Mouse (Mus musculus) brain, embryonic 14.5 days (tissue): ENCODE results near the gene Dll1.

Experiments used
- CTCF ChIP-seq: fragments of 200-500 bp; IDR thresholded peaks from 2 replicates; pipeline ENCODE4 v1.5.1; 2012; ENCODE audit warnings: inconsistent platforms, mild to moderate bottlenecking, moderate library complexity, borderline replicate concordance; ENCODE audit not compliant: insufficient read depth, insufficient read length; ENCODE audit errors: extremely low read depth
- POLR2A ChIP-seq: fragments of 200-500 bp; IDR thresholded peaks from 2 replicates; pipeline ENCODE4 v1.6.1; 2012; ENCODE audit warnings: mild to moderate bottlenecking, inconsistent platforms, borderline replicate concordance; ENCODE audit not compliant: poor library complexity, insufficient read depth, insufficient read length, severe bottlenecking; ENCODE audit errors: extremely low read depth

DNA sequence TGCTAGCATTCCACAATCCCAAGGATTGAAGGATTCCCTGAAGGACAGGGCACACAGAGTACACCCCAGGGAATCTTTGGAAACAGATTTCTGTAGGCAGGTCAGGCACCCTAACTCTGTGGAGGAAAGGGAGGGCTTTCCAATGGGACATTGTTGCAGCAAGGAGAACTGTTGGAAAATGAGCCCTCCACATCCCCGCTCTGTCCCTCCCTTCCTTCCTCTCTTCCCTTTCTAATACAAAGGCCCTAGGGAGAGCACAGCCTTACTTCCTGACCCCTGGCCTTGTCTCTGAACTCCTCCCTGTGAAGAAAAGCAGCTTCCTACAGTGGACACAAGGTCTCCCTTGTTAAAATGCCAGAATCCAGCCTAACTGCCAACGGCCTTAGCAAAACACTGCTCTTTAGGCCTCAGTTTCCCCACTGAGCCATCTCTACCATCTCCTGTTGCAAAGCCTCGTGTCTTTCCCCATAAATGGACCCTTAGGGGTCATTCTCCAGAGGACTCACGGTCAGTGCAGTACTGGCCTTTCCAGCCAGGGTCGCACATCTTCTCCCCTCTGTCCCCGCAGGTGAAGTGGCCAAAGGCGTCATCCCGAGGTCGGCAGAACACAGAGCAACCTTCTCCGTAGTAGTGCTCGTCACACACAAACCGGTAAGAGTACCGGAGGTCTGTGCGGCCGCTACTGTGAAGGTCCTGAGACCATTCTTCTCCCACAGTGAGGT lies 3.6 kb downstream of the Dll1 start:
- TF ChIP-seq CTCF = no peak
- TF ChIP-seq POLR2A = no peak
